Mouse (Mus musculus): ENCODE results near the gene Ccdc146.

Ccdc146 gene

DNA sequence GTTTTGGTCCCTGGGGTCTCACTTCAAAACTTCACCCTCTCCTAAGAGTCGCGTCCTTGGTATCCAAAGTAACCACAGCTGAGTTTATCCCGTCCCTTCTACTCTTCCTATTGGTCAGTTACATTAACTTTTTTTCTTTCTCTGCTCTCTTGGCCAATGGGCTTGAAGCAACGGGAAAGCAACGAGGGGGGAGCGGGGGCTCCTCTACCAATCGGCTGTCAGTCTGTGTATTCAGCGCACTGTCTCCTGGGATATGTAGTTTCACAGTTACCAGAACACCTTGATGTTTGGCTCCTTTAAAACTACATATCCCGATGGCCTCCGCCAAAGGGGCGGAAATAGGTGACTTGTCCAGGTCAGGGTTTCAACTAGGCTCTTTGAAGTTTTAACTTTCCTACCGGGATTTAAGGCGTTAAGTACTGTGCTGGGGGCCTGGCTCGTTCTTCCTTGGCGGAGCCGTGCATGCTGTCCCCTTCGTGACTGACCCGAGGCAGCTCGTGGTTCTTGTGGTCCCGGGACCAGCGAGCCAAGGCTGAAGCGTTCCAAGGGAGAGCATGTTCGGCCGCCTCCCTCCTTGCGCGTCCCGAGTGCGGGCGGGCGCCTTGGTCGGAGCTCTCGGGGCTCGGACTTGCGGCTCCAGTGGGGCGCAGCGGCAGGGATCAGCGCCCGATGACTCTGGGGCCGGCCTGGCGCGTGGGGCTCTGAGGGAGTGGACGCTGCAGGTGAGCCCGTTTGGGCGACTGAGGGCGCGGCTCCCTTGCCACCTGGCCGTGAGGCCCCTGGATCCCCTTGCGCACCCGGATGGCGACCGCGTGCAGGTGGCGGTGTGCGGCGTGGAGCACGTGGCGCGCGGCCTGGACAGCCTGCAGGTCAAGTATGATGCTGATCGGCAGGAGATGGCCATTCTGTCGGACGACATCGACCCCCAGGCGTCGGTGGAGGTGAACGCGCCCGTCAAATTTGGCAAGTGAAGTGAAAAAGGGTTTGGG is at the start of gene Ccdc146, which contains the start of gene Fam185a:
TSS of gene Ccdc146 (minus strand) at position 64 of the 989 bp plus-strand sequence.
TSS of gene Fam185a (plus strand) at position 345 of the 989 bp plus-strand sequence.
- peak; percentile 90 to 95 for DNase-seq

DNA sequence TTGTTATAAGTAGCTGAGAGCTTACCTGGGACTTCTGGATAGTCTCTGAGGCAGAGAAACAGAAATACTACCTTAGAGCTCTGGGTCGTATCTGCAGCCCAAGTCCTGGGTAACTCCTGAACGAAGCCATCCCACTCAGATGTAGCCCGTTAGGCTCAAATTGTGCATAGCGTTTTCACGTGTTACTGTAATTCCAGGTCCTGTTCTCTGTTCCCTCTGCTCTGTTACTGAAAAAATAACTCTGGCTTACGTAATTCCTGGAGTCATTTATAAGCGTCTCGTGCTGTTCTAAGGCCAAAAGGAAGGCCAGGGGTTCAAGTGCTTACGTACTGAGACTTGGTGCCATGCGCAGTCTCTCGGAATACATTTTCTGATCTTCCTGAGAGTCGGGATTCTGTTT is 43.6 kb upstream of the Ccdc146 start:
- DNase-seq, result no peak

DNA sequence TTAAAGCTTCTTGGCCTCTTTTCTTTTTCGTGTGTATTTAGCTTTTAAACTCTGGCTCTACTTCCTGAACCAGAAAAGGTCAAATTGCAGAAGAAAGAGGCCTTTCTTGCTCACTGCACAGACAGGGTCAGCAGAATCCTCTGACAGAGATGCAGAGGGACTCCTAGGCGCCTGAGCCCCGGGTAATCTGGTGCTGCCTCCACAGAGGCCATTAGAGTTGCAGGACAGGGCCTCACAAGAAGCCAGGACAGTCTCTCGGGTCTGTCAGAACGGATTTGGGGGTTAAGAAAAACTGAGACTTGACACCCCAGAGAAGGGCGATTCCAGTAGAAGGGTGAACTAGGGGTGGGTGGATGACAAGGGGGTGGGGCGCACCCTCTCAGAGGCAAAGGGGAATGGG is 42.9 kb upstream of the Ccdc146 start:
- no peak for DNase-seq

DNA sequence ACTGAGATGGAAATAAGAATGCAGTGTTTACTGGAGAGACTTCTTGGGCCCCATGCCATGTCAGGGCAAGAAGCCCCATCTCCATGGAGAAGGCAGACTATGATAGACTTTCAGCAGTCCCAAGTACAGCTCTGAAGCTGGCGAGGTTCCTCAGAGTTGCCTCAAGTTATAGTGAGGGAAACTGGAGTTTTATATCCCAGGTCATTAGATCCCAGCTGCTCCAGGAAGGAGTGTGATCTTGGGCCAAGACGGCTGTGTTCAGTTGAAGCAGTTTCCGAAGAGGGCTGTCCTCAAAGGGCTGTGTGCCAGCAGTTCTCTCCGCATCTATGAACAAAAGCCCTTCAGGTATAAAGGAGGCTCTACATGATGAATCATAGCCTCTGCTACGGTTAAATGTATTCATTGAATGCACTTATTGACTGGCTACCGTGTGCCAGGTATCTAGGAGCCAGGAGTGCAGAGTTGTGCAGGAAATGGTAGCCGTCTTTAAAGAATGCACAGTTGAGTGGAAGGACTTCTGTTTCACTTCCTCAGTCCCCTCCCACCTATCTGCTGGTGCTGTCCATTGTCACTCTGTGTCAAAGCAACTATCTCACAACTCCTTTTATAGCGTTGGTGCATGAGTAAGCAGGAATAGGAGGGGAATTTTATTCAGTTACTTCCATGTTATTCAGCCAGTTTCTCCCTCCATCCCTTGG is 16.5 kb upstream of the Ccdc146 start:
- DNase-seq, result peak in 1 of 2 experiments; percentile 18

DNA sequence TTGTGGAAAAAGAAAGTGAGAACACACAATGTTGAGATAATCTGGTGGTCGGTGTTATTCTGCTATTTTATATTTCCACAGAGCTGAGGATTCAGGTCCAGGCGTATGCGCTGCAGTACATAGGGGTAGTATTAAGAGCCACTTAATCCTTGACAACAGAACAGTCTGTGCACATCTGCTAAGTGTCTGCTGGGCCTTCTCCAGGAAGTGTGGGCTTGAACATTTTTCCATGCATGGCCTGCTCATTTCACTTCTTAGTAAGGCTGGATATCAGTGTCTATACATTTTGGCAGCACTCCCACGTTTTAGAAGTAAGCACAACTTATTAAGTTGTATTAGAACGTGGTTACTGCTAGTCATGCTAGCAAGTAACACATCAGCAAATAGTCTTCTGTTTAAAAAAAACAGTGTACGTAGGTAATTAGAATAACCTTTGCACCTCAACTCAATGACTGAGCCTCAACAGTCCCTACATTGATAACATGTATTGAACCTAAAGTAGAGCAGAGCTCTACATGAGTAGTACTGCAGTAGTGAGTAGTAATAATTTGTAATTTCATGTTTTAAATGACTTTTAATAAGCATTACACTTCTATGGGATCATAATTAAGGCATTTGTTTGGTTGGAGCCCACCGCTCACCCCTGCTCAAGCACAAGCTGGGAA is 15.1 kb upstream of the Ccdc146 start:
- DNase-seq, result no peak

DNA sequence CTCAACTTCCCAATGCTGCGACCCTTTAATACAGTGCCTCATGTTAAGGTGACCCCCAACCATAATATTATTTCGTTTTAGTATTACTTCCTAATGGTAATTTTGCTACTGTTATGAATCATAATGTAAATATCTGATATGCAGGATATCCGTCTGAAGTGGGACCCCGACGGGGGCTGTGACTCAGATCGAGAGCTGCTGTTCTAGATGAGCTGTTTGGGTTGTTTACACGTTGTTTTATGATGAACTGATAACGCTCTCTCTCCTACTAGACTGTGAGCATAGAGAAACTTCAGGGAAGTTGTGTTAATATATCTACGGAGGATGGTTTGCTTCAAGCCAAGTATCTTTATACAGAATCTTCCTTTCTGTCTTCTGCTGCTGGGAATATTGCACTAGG is 14.0 kb upstream of the Ccdc146 start:
- DNase-seq, result no peak

DNA sequence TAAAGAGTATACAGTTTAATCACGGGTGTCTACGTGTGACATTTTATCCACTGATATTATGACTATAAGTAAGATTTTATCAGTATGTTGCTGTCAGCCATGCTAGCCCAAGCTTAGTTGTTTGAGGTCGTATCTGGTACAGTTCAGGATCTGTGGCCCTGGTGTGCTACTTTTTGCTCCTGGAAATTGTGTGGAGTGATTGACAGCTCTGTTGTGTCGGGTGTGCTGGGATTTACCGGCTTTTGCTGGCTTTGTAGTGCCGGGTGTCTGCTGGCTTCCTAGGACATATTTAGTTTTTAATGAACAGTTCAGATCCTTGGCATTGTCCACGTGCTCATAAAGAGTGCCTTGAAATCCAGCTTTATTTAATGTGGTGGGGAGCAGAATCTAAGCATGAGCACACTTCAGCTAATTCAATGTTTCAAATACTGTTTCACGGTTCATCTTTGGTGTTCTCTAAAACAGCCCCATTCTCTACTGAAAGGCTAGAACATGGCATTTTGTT is 12.0 kb upstream of the Ccdc146 start:
- no peak for DNase-seq

DNA sequence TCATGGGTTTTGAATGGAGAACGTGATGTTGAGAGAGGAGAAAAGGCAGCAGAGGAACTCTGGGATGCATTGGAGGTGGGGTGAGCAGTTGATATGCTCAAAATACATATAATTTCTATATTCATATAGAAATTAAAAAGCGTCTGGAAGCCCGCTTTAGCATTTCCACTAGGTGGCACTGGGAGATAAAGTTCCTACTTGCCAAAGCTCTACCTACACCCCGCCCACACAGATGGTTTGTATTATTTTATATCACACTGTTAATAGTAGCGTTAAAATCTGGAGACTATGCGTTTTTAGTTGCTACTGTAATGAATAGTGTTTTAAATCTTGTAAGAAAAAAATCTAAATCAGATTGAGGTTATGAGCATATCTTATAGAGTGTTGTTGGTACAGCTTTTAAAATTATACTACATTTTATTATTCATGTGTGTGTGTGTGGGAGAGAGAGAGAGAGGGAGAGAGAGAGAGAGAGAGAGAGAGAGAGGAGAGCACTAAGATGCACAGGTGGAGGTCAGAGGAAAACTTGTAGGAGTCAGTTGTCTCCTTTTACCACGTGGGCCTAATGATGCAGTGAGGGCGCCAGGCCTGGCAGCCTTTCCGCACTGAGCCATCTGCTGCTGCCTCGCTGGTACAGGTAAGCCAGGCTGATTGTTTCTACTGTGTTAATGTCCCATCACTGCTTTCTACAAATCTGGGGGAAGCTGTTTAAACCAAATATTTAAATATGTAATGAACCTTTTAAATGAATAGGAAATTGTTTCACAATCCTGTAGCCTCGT is 9.9 kb upstream of the Ccdc146 start:
- DNase-seq, result peak; percentile 79 to 84

DNA sequence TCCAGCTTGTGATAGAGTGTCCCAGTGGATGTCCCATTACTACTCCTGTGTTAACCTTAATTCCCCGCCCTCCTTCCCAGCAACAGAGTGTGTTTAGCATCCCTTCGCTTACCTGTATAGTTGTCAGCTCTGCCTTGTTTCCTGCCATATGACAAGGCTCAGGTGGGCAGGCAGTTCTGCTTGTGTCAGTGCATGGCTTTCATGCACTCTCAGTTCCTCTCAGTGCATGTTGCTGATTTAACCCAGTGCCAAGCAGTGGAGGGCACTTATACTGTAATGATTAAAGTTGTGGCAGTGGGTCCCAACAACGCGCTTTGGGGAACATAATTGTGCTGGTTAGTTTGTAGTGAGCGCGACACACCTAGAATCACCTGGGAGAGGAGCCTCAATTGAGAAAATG is 2.2 kb upstream of the Ccdc146 start:
- DNase-seq, result no peak

DNA sequence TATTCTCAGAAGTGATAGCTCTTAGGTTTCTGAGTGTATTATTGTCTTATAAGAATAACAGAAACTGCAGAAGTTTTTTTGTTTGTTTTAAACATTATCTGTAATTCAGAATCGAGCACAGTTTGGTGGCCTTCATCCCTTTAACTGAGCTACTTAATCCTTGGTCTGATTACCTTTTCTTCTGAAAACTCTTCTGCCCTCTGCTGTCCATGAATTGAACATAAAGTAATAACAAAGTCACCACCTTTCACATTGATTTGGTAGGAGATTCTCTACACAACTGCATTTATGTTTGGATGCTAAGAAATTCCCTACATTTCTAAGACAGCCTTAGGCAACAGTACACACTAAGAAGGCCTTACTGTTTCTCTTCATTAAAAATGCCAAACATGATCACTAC is 3.9 kb downstream of the Ccdc146 start:
- DNase-seq, result no peak

DNA sequence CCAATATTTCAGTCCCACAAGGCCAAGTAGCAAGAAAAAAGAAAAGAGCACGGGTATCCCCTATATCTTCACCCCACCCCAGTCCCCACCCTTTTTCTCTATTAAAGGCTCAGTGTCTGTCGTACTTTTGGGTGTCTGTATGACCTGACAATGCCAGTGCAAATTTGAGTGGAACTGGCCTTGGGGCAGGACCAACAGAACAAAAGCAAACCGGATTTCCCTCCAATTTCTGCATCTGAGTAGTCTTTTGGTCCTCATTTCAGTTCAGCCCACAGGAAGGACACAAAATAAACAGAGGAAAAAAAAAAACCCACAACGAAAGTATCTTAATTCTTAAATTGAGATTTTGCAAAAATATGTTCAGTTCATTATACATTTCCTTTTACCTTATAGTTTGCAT is 5.9 kb downstream of the Ccdc146 start:
- DNase-seq, result no peak

DNA sequence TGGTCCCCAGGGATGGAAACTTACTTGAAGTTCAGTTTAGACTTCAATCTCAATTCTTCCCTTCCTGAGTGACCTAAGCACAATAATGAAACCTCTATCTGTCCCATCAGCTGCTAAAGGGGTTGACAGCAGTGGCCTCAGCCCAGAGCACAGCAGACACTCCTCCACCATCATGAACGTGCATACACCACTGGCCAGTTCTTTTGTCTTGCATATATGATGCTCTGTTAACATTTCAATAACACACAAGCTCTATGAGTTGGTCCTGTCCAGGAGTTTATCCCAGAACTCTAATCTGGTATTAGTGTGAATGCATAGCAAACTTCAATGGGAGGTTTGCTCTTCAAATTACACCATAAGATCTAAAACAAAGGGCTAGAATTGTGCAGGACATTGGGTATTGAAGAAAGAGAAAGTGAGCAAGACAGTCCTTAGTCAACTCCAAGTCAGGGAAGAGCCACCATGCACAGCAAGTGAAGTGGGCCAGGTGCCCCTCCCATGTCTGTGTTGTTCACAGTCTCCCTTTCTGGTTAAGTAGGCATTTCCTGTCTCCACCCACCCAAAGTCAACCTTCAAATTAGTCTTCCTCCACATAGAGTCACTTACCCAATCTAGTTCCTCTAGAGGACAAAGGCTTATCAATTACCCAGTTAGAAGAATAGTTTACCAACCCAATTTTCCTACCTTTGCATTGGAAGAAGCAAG is 10.2 kb downstream of the Ccdc146 start:
- DNase-seq, result no peak

DNA sequence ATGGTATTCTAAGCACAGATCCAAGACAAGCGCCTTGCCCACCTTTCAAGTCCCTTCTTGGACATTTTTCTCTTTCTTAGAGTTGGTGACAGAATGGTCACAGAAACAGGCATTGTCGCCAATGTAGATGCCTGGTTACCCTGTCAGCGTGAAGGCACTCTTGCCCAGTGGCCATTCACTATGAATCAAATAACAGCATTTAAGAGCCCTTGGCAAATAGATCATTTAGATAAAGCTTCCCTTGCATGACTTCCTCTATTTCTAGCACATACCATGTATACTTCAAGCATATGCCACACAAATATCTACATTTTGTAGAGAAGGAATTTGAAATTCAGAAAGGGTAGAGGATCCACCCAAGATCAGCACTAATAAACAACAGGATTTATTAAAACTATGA is 11.2 kb downstream of the Ccdc146 start:
- no peak for DNase-seq

DNA sequence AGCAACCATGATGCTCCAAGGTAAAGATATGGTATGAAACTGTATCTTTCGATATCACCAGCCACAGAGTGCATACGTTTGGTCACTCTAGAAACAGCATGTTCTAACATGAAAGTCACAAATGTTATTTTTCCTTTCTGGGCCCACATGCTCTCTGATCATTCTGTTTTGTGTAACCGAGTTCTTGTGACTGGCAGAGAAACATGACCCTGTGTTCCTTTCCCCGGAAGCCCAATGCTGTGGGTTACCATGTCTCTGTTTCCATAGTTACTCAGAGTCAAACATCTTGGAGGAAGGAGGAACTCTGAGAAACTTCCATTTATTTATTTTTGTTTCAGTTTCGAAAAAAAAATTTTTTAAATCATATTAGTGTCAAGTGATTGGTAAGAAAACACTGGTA is 12.4 kb downstream of the Ccdc146 start:
- no peak for DNase-seq

DNA sequence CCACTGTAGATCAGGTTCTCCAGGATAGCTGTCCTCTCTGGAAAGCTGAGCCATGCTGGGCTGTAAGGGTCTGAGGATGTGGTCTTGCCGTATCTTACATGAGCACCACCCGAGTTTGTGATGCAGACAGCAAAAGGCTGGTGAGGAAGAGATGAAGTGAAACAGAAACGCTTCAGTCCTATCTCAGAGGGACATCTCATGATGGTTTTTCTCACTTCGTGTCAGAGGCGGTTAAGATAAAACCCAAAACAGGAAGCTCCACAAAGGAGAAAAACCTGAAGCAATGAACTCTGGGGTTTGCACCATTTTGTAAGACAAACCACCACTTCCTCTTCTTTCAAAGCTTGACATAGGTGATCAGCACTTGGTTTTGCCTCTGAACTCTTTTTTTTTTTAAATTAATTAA is 13.2 kb downstream of the Ccdc146 start:
- DNase-seq, result no peak

DNA sequence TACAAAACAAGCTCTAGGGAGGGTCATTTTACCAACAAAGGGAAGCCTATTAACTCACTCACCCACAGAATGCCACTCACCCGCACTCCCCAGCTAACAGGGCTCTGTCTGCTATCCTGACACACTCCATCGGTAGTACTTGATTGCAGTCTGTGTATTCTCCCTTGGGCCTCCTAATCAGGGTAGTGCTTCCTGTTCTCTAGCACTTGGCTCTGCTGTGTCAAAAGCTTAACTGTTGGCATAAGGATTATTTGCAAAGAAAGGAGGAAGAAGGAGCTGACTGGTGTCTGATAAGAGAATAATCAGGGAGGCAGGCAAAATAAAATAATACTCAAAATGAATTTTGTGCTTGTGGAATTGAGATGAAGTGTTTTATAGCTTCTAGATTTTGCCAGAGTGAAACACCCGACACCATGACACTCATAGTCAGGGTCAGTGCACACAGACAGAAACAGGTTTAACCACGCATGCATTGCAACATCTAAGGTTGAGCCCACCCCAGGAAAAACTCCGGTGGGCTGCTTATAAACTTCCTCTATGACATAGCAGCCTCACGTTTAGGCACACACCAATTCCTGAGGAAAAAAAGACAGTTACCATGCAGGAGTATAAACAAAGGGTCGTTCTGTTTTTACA is 29.2 kb downstream of the Ccdc146 start:
- no peak for DNase-seq

DNA sequence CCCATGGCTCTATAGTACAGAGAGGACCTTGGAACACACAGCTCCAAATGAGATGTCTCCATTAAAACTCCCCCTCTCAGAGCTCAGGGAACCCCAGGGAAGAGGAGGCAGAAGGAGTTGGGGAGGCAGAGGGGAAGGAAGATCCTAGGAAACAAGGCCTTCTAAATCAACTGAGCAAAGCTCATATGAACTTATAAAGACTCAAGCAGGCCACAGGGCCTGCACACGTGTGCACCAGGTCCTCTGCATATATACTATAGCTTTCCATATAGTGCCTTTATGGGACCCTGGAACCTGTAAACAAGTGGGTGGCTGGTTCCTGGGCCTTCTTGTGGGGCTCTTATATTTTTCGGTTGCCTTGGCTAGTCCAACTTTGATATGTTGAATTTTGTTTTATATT is 29.9 kb downstream of the Ccdc146 start:
- no peak for DNase-seq

DNA sequence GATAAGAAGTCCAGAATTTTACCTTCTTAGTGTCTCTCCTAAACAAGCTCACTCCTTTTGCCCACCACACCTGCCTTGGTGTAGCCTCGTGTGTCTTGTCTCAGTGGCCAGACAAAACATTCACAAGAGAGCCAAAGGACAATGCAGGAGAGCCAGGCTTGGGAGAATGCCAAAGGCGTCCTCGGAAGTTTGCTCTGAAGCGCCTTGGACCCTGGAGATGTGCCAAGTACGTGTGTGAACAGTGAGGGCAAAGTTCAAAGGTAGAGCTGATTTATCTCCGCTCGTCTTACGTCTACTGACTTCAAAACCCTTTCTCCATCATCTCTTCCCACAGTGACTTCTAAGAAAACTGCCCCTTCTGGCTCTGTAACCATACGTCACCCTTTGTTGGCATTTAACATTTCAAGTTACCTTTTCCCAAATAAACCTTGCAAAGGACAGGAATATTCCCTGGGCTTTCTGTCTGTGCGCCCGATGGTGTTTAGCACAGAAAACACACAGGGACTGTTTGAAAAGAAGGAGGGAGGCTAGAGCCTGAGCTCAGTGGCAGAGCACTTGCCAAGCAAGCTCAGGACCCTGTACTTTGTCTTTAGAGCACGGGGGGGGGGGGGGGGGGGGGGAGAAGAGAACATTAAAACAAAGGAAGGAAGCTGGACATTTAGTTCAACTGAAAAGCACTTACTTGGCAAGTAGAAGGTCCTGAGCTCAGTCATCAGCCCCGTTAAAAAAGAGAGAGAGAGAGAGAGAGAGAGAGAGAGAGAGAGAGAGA is 32.7 kb downstream of the Ccdc146 start:
- no peak for DNase-seq

DNA sequence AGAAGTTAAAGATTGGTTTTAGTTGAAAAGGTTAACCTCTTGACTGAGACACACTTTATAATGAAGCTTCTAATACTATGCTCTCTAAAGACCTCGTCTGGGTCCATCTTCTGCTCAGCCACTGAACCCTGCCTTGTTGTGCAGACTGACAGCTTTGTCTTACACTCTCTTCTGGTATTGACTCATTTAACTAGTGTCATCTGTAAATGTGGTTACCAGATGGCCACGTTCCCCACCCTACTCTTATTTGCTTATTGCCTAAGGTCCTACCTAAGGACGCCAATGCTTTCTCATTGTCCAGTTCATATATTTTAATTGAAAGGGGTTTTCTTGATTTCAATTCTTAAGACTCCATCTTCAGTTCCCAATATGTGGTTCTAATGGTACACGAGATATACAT is 35.6 kb downstream of the Ccdc146 start:
- no peak for DNase-seq

DNA sequence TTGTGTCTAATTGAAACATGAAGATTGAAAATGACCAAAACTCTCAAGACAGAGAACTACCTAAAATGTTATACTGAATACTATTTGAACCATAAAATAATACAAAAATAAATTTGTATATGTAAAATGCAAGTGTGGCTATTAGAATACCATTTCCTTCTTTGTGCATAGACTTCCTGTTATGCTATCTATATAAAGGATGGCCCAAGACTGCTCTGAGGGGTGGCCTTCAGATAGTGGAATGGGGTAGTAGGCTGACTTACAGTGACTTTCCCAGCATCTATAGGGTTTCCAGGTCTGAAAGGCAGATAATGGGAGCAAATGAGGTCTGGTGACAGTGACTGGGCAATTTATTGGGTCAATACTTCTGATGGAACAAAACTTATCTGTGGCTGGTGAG is 37.1 kb downstream of the Ccdc146 start:
- DNase-seq, result no peak

Data from cerebellum, postnatal 25 days (tissue).